Mouse (Mus musculus): ENCODE measurements at regions not wholly inside any gene's neighbourhood (a gene's known extent, or its start where the extent isn't known, plus 50 kb on each side); places are given as distances from the start of the nearest gene placed in this dataset.

- DNase-seq (ENCODE audit: low spot score) = no peak
Observed at GRCm38 (mm10) chr1:137926326-137926725, 249.2 kb downstream of the Ptprc start.

GRCm38 (mm10) chr1:137924156-137924555 lies 251.4 kb downstream of the Ptprc start:
- no peak for DNase-seq (ENCODE audit: low spot score)

GRCm38 (mm10) chr1:137923705-137924104 lies 251.8 kb downstream of the Ptprc start:
- no peak for DNase-seq (ENCODE audit: low spot score)

- no peak for DNase-seq (ENCODE audit: low spot score)
Observed at GRCm38 (mm10) chr1:137922769-137923168, 252.7 kb downstream of the Ptprc start.

GRCm38 (mm10) chr1:137921592-137921991 lies 253.9 kb downstream of the Ptprc start:
- no peak for DNase-seq (ENCODE audit: low spot score)

- DNase-seq (ENCODE audit: low spot score) = no peak
Observed at GRCm38 (mm10) chr1:137919739-137920563, 255.6 kb downstream of the Ptprc start.

GRCm38 (mm10) chr1:137917449-137917848 lies 258.1 kb downstream of the Ptprc start:
- DNase-seq (ENCODE audit: low spot score) = no peak

GRCm38 (mm10) chr1:137906883-137907282 lies 268.6 kb downstream of the Ptprc start:
- DNase-seq (ENCODE audit: low spot score) = no peak

- no peak for DNase-seq (ENCODE audit: low spot score)
Observed at GRCm38 (mm10) chr1:137906477-137906876, 269.0 kb downstream of the Ptprc start.

GRCm38 (mm10) chr1:137905566-137905965 lies 269.9 kb downstream of the Ptprc start:
- DNase-seq (ENCODE audit: low spot score) = no peak

- DNase-seq (ENCODE audit: low spot score) = no peak
Observed at GRCm38 (mm10) chr1:137903351-137903750, 272.2 kb downstream of the Ptprc start.

GRCm38 (mm10) chr1:137902859-137903258 lies 272.6 kb downstream of the Ptprc start:
- DNase-seq (ENCODE audit: low spot score) = no peak

GRCm38 (mm10) chr1:137901996-137902395 lies 273.5 kb downstream of the Ptprc start:
- no peak for DNase-seq (ENCODE audit: low spot score)

GRCm38 (mm10) chr1:137901211-137901610 lies 274.3 kb downstream of the Ptprc start:
- no peak for DNase-seq (ENCODE audit: low spot score)

- no peak for DNase-seq (ENCODE audit: low spot score)
Observed at GRCm38 (mm10) chr1:137900621-137901071, 274.9 kb downstream of the Ptprc start.

GRCm38 (mm10) chr1:137899916-137900601 lies 275.4 kb downstream of the Ptprc start:
- DNase-seq (ENCODE audit: low spot score) = no peak

GRCm38 (mm10) chr1:137899305-137899704 lies 276.2 kb downstream of the Ptprc start:
- DNase-seq (ENCODE audit: low spot score) = no peak

- no peak for DNase-seq (ENCODE audit: low spot score)
Observed at GRCm38 (mm10) chr1:137898891-137899290, 276.6 kb downstream of the Ptprc start.

GRCm38 (mm10) chr1:137898397-137898796 lies 277.1 kb downstream of the Ptprc start:
- peak; percentile 80 for DNase-seq (ENCODE audit: low spot score)

GRCm38 (mm10) chr1:137881656-137882055 lies 293.9 kb downstream of the Ptprc start:
- no peak for DNase-seq (ENCODE audit: low spot score)

GRCm38 (mm10) chr1:137874361-137874760 lies 301.1 kb downstream of the Ptprc start:
- no peak for DNase-seq (ENCODE audit: low spot score)

GRCm38 (mm10) chr1:137873628-137874027 lies 301.9 kb downstream of the Ptprc start:
- DNase-seq (ENCODE audit: low spot score) = no peak

GRCm38 (mm10) chr1:137865030-137865429 lies 310.5 kb downstream of the Ptprc start:
- DNase-seq (ENCODE audit: low spot score) = no peak
